Mouse (Mus musculus) left cerebral cortex, adult 9 months (tissue): Measurements from ENCODE around the gene Hnf1a.
A peak's percentile ranks its signal among the peaks of the same experiment; 100 is the strongest.

Experiments
- DNase-seq, 2 experiments: peaks; one replicate each; pipeline ENCODE4 v3.0.0; 2022; ENCODE audit warnings: low spot score in 2 of 2

The Hnf1a gene

DNA sequence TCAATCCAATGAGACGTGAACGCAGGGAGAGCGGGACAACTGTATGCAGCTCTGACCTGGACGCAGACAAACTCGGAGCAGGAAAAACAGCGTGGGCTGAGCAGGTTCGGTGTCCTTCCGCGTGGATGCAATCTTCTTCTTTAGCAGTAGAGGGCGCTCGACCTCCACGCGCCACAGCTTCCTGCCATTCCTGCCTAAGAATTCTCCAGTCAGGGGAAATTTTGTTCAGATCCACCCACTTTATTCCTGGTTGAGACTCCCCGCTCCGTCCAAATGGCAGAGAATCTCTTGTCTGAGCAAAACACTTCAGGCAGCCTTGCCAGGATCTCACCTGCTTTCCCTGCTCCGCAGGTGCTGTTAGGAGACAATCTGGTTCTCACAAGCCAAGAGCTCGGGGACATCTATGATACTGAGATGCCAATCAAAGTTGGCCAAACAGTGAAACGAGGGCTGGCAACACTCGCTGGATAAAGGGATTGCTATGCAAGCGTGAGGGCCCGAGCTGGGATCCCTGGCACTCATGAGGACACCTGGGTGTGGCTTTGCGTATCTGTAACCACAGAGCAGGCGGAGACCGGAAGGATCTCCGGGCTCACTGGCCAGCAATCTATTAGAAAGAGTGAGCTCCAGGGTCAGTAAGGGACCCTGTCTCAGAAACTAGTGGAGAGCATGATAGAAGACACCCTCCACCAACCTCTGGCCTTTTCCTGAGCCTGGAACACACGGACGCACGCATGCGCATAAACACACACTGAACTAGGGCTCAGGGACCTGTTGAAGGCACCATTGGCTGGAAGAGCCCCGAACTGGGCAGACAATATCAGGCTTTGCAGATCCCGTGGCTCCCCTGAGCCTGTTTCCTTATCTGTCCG, 8.6 kb upstream of the Hnf1a start:
- DNase-seq = peak; percentile 39 to 77

DNA sequence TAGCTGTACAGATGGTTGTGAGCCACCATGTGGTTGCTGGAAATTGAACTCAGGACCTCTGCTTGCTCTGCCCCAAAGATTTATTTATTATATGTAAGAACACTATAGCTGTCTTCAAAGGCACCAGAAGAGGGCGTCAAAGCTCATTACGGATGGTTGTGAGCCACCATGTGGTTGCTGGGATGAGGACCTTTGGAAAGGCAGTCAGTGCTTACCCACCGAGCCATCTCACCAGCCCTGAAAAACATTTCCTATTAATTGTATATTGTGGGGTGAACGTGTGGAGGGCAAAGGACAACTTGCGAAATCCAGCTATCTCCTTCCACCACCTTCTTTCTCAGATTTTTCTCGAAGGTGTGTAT, 8.0 kb upstream of the Hnf1a start:
- DNase-seq = peak in 1 of 2 experiments; percentile 11

DNA sequence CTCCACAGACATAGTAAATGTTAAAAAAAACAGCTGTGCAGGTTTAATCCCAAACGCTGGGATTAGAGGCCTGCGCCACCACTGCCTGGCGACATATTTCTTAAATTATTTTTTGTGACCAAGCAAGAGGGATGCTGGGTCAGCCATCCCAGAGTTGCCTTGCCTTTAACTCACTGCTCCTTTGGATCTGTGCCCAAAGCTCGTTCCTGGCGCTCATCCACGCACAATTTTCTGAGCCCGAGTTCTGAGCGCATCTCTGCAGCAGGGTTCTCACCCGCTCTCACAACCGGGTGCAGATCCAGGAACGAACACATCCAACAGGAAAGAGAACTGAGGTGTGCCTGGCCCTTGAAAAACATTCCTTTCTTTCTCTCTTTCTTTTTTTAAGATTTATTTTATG, 7.6 kb upstream of the Hnf1a start:
- DNase-seq = peak in 1 of 2 experiments; percentile 9

DNA sequence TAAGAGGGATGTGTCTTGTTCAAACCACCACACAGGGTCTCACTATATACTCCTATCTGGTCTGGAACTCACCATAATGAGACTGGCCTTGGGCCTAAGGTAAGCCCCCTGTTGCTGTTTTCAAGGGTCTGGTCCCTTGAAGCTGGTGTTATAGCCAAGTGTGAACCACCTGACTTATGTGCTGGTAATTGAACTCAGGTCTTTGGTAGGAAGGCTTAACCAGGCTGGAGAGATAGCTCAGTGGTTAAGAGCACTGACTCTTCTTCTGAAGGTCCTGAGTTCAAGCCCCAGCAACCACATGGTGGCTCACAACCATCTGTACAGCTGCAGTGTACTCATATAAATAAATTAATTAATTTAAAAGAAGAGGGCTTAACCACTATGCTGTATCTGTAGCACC, 6.0 kb upstream of the Hnf1a start:
- DNase-seq = no peak

DNA sequence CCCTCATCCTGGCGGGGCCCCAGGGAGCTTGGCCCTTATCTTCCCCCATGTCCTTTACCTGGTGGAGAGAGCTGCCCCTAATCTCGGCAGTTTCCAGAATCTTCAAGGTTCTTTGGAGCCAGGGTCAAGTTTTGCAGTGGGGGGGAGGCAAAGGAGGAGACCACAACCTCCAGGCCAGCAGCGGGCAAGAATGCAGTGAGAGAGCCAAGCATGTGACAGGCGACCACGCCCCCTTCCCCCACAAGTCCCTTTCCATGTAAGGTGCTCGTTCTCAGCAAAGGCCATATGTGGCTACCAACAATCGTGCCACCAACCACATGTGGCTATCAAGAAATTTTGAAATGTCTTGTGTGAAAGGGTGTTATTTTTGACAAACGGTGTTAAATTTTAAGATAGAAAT, 2.2 kb upstream of the Hnf1a start:
- no peak for DNase-seq

DNA sequence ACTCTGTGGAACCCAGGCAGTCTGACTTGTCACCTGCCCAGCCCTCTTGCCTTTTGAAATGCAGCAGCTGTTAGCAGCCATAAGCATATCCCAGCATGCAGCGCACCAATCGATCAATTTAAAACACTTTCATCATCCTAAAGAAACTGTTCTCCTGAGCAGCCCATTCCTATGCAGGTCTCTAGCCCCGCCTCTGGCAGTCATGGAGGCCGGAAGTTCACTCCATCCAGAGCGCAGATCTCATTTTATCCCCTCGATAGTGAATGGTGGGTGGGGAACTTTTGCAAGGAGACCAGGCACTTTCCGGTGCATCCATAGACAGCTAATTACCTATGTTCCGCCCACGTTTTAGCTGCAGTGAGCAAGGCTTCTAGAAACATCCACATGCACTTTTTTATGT, 1.3 kb upstream of the Hnf1a start:
- DNase-seq = no peak

DNA sequence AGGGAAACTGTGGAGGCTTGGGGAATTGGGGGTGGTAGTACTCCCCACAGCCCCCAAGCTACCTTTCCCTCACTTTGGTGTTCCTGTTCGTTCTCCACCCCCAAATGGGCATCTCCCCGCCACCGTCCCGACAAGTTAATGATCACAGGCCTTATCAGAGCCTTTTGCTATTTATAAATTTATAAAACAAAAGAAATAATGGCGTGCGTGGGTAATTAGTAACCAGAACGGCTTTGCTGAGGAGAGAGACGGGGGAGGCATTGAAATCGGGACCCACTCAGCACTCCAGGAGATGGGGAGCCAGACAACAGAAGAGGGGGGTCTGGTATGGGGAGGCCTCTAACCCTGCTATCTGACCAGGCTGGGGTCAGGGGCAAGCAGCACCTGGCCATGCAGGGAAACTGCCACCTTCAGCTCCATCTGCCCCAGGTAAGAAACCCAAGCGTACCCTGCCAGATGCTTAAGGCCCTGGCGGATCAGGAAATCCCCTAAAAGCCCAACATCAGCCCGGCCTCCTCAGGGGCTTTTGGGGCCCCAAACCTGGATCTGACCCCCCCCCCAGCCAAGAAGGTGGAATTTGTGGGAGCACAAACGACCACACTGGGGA, 1.2 kb downstream of the Hnf1a start:
- DNase-seq = no peak

DNA sequence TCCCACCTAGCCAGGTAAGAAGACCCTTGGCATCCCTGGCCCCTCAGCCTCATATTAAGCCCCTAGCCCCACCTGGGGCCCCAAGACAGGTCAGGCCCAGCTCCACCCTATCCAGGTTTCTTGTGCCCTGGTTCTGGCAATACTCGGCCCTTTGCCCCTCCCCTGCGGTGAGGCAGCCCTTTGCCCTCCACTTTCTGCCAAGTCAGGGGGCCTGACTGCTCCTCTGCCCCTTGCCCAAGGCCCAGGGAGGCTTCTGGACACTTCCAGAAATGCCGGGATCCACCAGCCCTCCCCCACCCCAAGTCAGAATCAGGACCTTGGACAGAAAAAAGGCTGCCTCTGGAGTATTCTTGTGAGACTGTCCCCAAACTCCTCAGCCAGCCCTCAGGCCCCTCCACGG, 1.8 kb downstream of the Hnf1a start:
- no peak for DNase-seq

DNA sequence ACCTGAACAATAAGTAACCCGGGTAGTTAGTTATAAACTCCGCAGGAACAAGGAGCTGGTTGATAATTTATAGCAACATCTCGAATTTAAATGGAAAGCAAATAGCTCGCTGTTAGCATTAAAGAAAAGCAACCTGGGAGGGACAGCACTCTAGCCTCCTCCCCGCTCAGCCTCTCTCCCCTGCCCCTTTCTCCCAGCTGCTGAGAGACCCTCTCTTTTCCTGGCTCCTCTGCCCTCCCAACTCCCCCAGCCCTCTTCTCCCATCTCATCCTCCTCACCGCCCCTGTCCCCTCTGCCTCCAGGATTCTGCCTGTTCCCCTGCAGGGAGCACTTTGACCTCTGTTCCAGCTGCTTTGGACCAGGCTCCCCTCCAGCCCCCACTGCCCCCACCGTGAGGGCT, 2.2 kb downstream of the Hnf1a start:
- DNase-seq = no peak

DNA sequence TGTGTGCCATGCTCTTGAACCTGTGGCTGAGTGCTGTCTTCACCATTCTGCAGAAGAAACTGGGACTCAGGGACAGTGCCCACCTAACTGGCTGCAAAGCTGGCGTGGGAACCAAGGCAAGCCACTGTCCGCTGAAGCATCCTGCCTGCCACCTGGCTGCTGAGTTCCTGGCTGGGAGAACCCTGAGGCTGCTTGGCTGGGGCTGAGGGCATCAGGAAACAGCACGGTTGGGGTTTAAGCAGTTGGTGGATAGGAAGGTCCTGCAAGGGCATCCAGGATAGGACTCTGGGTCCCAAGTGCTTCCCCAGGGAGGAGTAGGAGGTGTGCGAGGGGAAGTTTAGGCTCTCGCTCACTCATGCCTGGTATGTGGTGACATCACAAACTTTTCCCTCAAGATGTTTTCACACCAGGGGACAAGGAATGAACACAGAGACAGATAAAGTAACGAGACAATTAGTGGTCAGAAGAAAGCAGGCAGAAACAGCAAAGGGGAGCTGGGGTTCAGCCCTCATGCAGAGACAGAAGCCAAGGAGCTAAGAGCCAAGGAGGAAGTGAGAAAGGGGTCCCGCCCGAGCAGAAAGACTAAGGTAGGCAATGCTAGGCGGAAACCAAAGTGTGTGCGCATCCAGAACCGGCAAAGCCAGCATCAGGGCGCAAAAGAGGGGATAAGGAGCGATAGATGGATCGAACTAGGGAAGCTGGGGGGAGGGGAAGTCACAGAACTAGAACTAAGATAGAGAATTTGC, 3.2 kb downstream of the Hnf1a start:
- DNase-seq = no peak

DNA sequence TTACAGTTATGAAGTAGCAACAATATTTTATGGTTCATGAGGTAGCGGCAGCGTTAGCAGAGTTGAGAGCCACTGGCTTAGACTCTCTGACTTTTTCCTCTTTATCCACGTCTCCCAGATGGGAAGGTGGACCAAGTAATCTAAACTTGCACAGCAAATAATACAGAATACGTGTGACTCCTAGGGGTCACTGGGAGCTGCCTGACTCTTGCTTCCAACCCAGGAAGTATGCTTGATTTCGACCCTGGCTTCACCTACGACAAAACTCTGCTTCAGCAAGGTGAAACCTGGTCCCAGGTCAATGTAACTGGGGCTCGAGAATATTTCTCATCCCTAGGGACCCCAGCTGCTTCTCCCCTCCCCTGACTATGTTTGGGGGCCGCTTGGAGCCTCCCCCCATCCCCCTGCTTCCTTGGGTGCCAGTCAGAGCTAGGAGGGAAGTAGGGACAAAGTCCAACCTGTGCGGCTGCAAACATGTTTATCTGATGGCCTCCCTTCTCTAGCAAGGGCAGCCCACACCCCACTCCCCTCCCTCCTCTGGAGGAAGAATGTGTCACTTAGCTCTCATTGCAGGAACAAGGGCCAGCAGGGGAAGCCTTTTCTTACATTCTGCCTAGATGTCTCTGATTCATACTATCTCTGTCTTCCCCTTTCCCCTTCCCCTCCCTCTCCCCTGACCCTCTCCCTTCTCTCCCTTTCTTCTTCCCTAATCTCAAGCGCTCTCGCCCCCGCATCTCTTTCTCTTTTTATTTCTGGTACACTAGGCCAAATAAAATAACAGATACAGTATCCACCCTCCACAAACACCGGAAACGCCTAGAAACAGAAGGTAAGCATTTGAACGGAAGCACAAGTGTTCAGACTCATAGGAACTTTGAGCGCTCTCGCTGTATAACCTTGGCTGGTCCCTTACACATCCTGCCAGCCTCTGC, 5.7 kb downstream of the Hnf1a start:
- no peak for DNase-seq

DNA sequence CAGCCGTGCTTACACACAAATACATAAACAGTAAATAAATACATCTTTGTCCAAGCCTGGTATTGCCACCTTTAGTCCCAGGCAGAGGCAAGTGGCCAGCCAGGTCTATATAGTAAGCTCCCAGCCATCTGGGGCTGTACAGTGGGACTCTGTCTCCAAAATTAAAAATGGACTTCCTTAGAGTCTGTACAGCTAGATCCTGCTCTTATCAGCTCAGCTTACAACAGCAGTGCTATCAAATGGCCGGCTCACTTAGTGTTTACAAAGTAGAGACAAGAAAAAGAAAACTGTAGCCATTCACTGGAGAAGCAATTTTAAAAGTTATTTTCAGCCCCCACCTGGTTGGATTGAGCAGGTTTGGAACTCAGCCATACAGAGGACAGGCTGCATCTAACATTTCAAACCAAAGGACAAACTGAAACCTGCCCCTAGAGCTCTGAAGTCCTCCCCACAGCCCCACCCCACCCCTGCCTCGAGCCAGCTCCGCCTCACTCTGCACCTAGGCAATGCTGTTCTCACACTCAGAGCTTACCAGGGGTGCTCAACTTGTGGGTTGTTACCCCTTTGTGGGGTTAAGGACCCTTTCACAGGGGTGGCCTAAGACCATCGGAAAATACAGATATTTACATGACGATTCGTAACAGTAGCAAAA, 6.5 kb downstream of the Hnf1a start:
- DNase-seq = no peak

DNA sequence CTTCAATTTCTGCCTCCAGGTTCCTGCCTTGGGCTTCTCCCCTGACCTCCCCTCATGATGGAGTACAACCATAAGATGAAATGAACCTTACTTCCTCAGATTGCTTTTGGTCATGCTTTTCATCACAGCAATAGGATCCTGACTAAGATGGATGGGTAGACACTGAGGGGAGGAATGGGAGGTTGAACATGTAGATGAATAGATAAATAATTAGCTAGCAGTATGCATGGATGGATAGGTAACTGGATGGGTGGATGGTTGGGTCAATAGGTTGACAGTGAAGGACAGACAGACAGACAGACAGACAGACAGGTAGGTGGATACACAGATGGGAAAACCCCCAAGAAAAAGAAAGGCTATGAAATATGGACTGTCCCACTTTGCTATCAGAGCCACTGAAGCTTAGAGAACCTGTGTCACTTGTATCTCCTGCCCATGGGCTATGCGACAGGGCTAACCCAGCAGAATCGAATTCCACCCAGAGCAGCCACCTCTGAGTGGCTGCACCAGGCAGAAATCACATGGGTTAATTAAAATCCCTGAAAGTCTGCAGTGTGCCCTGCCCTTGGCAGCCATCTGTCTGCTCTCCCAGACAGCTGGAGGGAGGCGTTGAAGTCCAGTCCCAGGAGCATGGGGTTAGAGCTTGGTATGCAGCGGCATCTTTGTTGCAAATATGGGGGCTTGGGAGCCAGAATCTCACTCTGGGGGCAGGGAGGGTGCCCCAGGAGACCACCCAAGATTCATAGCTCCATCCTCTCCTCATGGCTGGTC, 9.1 kb downstream of the Hnf1a start:
- no peak for DNase-seq

DNA sequence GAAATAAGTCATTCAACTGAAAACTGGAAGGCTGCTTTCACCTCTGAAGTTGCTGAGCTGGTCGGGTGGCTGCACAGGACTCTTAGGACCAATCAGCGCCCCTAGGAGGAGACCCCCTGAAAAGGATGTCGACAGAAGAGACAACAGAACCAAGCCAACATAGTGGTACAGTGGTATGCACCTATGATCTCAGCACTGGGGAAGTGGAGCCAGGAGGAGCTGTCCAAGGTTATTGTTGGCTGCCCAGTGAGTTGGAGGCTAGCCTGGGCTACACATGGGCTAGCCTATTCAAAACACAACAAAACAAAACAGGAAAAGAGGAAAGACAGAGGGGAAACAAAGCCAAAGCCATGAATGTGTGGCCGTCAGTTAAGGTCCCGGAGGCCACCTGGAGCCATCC, 12.8 kb downstream of the Hnf1a start:
- DNase-seq = no peak

DNA sequence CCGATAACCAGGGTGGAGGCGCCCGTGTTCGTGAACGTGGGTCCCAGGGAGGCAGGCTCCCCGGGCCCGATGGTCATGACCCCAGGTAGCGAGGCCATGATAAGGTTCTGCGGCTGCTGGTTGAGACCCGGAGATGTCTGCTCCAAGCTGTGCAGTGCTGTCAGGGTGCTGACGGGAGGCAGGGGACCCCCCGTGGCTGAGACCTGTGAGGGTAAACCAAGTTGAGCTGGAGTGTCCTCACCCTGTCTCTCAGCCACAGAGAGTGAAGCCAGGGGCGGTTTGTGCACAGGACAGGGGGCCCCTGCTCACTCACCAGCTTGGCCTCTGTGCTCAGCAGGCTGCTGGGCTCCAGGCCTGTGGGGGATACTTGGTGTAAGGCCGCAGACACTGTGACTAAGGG, 17.6 kb downstream of the Hnf1a start:
- no peak for DNase-seq

DNA sequence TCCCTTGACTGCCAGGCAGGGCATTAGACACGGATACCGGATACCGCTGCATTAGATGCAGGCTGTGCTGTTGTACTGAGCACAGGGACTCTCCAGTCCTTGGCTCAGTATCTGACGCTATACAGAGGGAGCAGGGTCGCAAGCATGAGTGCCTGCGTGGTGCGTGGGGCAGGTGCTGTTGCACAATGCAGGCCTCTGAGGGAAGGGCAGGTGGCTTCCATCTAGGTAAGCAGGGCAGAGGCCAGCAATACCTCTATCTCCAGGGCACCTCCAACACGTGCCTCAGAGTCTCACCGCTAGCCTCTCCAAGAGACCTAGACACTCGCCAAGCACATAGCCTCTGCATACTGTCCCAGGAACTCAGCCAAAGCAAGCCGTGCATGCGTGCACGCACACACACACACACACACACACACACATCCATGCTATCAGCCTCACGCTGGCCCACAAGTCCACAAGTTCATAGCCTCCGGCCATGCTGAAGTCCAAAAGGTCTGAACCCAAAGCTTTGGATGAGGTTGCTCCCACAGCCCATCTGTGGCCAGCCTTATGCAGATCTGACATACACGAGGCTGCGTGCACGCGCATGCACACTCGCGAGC, 19.5 kb downstream of the Hnf1a start:
- DNase-seq = no peak

DNA sequence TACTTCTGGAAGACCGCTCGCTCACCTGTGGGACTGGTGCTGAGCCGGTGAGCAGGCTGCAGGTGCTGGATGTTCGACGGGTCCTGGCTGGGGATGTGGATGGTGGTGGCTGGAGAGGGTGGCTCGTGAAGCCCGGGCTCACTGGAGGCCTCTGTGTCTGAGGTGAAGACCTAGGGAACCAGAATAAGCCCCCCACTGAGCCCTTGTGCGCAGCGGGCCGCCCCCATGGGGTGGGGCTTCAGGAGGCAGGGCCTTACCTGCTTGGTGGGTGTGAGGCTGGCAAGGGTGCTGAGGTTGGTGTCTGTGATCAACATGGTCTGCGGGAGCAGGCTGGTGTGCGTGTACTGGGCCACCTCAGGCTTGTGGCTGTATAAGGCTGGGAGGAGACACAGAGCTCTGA, 20.2 kb downstream of the Hnf1a start:
- no peak for DNase-seq

DNA sequence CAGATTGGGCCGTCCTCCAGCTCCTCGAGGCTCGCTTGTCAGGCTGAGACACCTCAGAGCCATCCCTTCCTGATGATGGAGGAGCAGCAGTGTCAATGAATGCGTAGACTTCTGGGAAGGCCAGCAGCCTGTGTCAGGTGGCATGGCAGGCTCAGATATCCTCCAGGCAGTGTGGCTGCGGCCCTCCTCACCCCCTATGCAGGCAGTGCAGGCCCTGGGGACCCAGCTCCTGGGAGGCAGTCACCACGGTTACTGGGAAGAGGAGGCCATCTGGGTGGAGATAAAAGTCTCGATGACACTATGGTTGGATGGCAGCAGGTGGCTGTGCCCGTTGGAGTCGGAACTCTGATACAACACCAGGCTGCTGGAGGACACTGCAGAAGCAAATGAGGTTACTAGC, 21.1 kb downstream of the Hnf1a start:
- no peak for DNase-seq

DNA sequence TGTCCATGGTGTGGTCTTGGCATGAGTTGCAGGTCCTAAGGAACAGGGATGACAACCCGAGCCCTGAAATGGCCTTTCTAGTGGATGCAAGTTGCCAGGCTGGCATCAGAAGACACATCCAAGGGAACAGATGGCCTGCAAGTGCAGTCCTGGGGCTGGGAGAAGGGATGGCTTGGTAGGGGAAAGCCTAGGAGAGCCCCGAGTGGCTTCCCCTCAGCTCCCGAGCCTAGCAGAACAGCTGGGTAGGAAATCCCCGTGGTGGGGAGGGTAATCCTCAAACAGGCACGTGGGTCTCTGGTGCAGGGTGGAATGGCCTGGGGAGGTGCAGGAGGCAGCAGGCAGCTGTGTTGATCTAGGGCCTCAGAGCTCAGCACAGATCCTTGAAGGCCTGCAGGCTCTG, 21.6 kb downstream of the Hnf1a start:
- no peak for DNase-seq

DNA sequence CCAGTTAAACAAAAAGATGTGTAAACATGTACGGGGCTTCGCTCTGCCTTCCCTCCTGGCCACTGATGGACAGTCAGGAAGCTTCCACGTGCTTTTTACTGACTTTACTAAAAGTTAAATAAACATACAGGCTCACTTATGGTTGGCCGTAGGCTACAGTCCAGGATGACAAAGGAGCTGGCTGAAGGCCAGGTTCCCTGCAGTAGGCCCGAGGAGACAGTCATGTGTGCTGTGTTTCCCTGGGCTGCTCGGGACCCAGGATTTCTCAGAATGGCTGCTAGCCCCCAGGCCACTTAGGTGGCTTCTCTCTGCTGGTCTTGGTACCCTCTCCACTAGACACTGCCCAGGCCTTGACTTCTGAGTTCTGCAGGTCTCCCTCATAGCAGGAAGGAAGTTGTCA, 22.0 kb downstream of the Hnf1a start:
- DNase-seq = no peak
